Mouse (Mus musculus): Measurements from ENCODE around the gene Gna12. TPM values are rescaled to one million over a fixed set of nuclear protein-coding genes. Genes with fewer than 3 reads are reported as not detected.

The Gna12 gene
- total RNA-seq, 2 experiments from 2014 or later, result 21.7 to 29.8 TPM

- Histone ChIP-seq H3K4me3 (no peak overlapping the region), H3K27ac (no peak overlapping the region)
- intact Hi-C loops (cut with DNase I), result no loop called here
- DNase-seq, result peak; percentile 44
- TF ChIP-seq CTCF (IDR thresholded peaks at IDR 0.05), result no peak
These were observed 44.9 kb downstream of the Gna12 start for GRCm38 (mm10) chr5:140785240-140785872.

DNA sequence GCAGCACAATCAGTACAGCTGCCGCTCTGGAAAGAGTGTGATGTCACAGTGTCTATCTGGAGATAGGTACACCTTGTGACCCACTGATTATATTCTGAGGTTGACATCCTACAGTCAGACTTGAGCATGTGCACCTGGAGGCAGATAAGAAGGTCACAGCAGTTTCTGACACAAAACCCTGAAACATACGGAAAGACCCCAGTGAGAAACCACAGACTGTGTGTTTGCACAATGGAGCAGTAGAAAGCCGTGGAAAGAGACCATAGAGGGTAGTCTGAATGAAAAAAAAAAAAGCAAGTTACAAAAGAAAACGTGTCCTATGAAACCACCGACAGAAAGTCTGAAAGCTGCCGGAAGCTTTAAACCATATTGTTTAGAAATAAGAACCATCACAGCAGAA is 45.9 kb downstream of the Gna12 start:
- H3K4me3 ChIP-seq, result no peak overlapping the region
- intact Hi-C loops (cut with DNase I), result no loop called here
- no peak for TF ChIP-seq CTCF (IDR thresholded peaks at IDR 0.05)
- H3K27ac ChIP-seq, result no peak overlapping the region
- no peak for DNase-seq

- Histone ChIP-seq H3K27ac (no peak overlapping the region), H3K4me3 (no peak overlapping the region)
- DNase-seq, result no peak
- intact Hi-C loops (cut with DNase I), result no loop called here
- no peak for TF ChIP-seq CTCF (IDR thresholded peaks at IDR 0.05)
These were observed 46.7 kb downstream of the Gna12 start for GRCm38 (mm10) chr5:140783577-140783976.

- DNase-seq, result no peak
- no peak for TF ChIP-seq CTCF (IDR thresholded peaks at IDR 0.05)
- H3K27ac ChIP-seq, result no peak overlapping the region
- intact Hi-C loops (cut with DNase I), result no loop called here
- H3K4me3 ChIP-seq, result no peak overlapping the region
These were observed 48.2 kb downstream of the Gna12 start for GRCm38 (mm10) chr5:140781886-140782572.

- intact Hi-C loops (cut with DNase I), result no loop called here
- no peak overlapping the region for H3K27ac ChIP-seq
These were observed 49.1 kb downstream of the Gna12 start for GRCm38 (mm10) chr5:140781122-140781521.

GRCm38 (mm10) chr5:140776968-140777367 is 53.3 kb downstream of the Gna12 start:
- Histone ChIP-seq H3K27ac (0 out of 2 replicates have a peak overlapping the region, but pooled peaks have one; percentile 3), H3K4me3 (no peak overlapping the region)
- intact Hi-C loops (cut with DNase I), result no loop called here
- no peak for DNase-seq
- no peak for TF ChIP-seq CTCF (IDR thresholded peaks at IDR 0.05)

More at GRCm38 (mm10) chr5:140781122-140781521, 49.1 kb downstream of the Gna12 start:
- no peak for DNase-seq
- no peak for TF ChIP-seq CTCF (IDR thresholded peaks at IDR 0.05)
- H3K4me3 ChIP-seq, result no peak overlapping the region

- Histone ChIP-seq H3K4me3 (no peak overlapping the region), H3K27ac (no peak overlapping the region)
- intact Hi-C loops (cut with DNase I), result no loop called here
- no peak for DNase-seq
- TF ChIP-seq CTCF (IDR thresholded peaks at IDR 0.05), result no peak
These were observed 55.1 kb downstream of the Gna12 start for GRCm38 (mm10) chr5:140775111-140775510.

- no peak for TF ChIP-seq CTCF (IDR thresholded peaks at IDR 0.05)
- Histone ChIP-seq H3K27ac (peak overlapping the region; percentile 32), H3K4me3 (no peak overlapping the region)
- DNase-seq, result no peak
- intact Hi-C loops (cut with DNase I), result no loop called here
These were observed 58.1 kb downstream of the Gna12 start for GRCm38 (mm10) chr5:140772158-140772557.

DNA sequence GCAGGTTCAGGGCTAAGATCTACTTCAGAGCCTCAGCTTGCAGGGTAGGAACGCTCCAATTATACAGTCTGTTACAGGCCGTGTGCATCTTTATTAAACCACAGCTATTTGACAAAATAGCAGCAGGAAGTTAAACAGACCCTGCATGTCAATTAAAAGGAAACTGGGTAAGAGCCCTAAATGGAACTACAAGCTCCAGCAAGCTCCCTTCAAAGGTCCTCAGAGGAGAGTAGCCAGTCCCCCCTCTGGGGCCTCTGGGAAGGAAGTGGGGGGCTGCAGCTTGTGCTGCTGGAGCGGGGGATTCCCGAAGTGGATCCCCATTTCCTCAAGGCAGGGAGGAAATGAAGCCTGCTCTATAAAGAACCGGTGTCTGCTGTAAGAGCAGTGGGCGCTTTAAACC is 58.6 kb downstream of the Gna12 start:
- no peak overlapping the region for H3K4me3 ChIP-seq
- intact Hi-C loops (cut with DNase I), result no loop called here
- no peak for DNase-seq
- peak overlapping the region; percentile 32 for H3K27ac ChIP-seq
- no peak for TF ChIP-seq CTCF (IDR thresholded peaks at IDR 0.05)

GRCm38 (mm10) chr5:140768333-140768732 is 61.9 kb downstream of the Gna12 start:
- DNase-seq, result no peak
- peak overlapping the region; percentile 80 for H3K27ac ChIP-seq
- TF ChIP-seq CTCF (IDR thresholded peaks at IDR 0.05), result no peak

GRCm38 (mm10) chr5:140767704-140768141 is 62.5 kb downstream of the Gna12 start:
- peak; percentile 68 for DNase-seq
- intact Hi-C loops (cut with DNase I), result loop anchor here (5.0 kb wide), 1 partner anchor 60 kb away; no protein-coding TSS in a partner anchor
- no peak for TF ChIP-seq CTCF (IDR thresholded peaks at IDR 0.05)

More at GRCm38 (mm10) chr5:140768333-140768732, 61.9 kb downstream of the Gna12 start:
- intact Hi-C loops (cut with DNase I), result loop anchor here (5.0 kb wide), 1 partner anchor 59 kb away; no protein-coding TSS in a partner anchor
- no peak overlapping the region for H3K4me3 ChIP-seq

GRCm38 (mm10) chr5:140766566-140766965 is 63.7 kb downstream of the Gna12 start:
- peak overlapping the region; percentile 80 for H3K27ac ChIP-seq
- no peak for DNase-seq
- H3K4me3 ChIP-seq, result no peak overlapping the region
- no peak for TF ChIP-seq CTCF (IDR thresholded peaks at IDR 0.05)
- intact Hi-C loops (cut with DNase I), result loop anchor here (5.0 kb wide), 1 partner anchor 61 kb away; no protein-coding TSS in a partner anchor

More at GRCm38 (mm10) chr5:140767704-140768141, 62.5 kb downstream of the Gna12 start:
- Histone ChIP-seq H3K4me3 (no peak overlapping the region), H3K27ac (peak overlapping the region; percentile 80)

GRCm38 (mm10) chr5:140764921-140765613 is 65.2 kb downstream of the Gna12 start:
- no peak for TF ChIP-seq CTCF (IDR thresholded peaks at IDR 0.05)
- DNase-seq, result no peak
- intact Hi-C loops (cut with DNase I), result loop anchor here (5.0 kb wide), 1 partner anchor 62 kb away; no protein-coding TSS in a partner anchor
- Histone ChIP-seq H3K4me3 (no peak overlapping the region), H3K27ac (peak overlapping the region; percentile 67)
